Mouse (Mus musculus): Measurements from ENCODE around the gene Fbxl17. TPM values are rescaled to one million over a fixed set of nuclear protein-coding genes. Genes with fewer than 3 reads are reported as not detected.

Fbxl17 gene
- total and polyA plus RNA-seq, 2 experiments from 2014 or later: 13.1 to 22.3 TPM

DNA sequence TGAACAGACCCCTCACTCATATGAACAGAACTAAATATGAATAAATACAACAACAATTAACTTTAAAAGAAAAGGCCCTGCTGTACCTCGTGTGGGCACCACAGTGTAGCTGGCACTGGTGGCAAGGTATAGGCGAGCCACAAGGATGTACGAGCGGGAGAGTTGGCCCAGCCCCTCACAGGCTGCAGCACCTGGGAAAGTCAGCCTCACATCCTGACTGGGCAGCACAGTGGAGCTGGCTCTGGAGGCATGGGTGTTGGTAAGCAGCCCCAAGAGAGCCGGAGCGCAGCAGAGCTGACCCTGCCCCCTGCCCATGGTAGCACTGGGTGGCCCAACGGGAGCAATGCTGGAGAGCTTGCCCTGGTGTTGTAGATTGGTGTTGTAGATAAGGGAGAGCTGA, 135.2 kb downstream of the Fbxl17 start:
- 91% methylated on average over 7 of the region's 7 CpGs for WGBS

DNA sequence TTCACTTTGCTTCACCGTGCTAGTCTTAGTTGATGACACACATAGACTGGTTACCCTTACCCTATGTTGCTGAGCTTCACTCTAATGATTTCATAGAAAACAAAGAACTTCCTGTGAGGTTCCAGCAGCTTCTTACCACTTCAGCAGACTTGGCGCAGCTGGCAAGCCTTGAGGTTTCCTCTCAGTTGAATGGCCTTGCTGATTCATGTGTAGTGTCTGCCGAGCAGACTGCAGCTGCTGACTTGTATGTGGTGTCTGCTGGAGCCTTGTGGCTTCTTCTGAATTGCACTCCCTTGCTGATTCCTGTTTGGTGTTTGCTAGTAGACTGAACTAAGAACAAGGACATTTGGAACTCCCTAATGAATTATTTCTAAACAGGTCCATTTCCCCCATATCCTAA, 137.6 kb downstream of the Fbxl17 start:
- H3K27ac ChIP-seq: no peak overlapping the region
- DNase-seq (ENCODE audit: low spot score) (peak; percentile 32), ATAC-seq (0 out of 2 replicates have a peak, but pooled peaks have one; percentile 21)
- H3K27me3 ChIP-seq (ENCODE audit: insufficient read depth, low read length): no peaks in the 10 kb centered on the region
- no peak for TF ChIP-seq CTCF (IDR thresholded peaks at IDR 0.05; ENCODE audit: low read depth)
- WGBS: 68% methylated on average over 3 of the region's 3 CpGs
- no peaks in the 10 kb centered on the region for H3K4me1 ChIP-seq (ENCODE audit: insufficient read depth, low read length)
- H3K4me2 ChIP-seq (ENCODE audit: low read depth, low read length): no peak overlapping the region
- H3K4me3 ChIP-seq (ENCODE audit: low read length): no peak overlapping the region
- no peaks in the 10 kb centered on the region for H3K36me3 ChIP-seq (ENCODE audit: insufficient read depth, low read length)
- no peaks in the 10 kb centered on the region for H3K9me3 ChIP-seq (ENCODE audit: low read length)
- no peak overlapping the region for H3K9ac ChIP-seq (replicated peaks; ENCODE audit: low read length)

More for the DNA sequence above, 135.2 kb downstream of the Fbxl17 start:
- ATAC-seq (no peak), DNase-seq (ENCODE audit: low spot score) (no peak)
- no peaks in the 10 kb centered on the region for H3K27me3 ChIP-seq (ENCODE audit: insufficient read depth, low read length)
- no peak for TF ChIP-seq CTCF (IDR thresholded peaks at IDR 0.05; ENCODE audit: low read depth)
- H3K9me3 ChIP-seq (ENCODE audit: low read length): no peaks in the 10 kb centered on the region
- H3K4me1 ChIP-seq (ENCODE audit: insufficient read depth, low read length): no peaks in the 10 kb centered on the region
- H3K4me3 ChIP-seq (ENCODE audit: low read length): no peak overlapping the region
- no peak overlapping the region for H3K27ac ChIP-seq
- H3K4me2 ChIP-seq (ENCODE audit: low read depth, low read length): no peak overlapping the region
- no peaks in the 10 kb centered on the region for H3K36me3 ChIP-seq (ENCODE audit: insufficient read depth, low read length)
- H3K9ac ChIP-seq (replicated peaks; ENCODE audit: low read length): no peak overlapping the region

DNA sequence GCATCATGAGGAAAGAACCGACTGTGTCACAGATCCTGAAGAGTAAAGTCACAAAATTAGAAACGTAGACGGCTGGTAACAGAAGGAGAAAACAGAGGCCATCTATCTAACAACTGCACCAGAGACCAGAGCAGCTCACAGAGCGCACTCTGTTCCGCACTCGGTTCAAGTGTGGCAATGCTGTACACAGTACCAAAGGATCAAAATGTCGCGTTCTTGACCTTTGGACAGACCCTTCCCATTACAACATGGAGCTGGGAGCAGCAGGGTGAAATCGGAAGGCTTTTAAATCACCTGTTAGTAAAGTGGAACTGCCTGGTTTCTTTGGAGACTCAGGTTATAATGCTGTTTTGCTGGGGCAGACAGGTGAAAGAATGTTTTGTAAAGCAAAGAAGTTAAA, 138.1 kb downstream of the Fbxl17 start:
- 94% methylated on average over 9 of the region's 9 CpGs for WGBS
- no peak overlapping the region for H3K9ac ChIP-seq (replicated peaks; ENCODE audit: low read length)
- no peaks in the 10 kb centered on the region for H3K36me3 ChIP-seq (ENCODE audit: insufficient read depth, low read length)
- no peak overlapping the region for H3K4me2 ChIP-seq (ENCODE audit: low read depth, low read length)
- H3K9me3 ChIP-seq (ENCODE audit: low read length): no peaks in the 10 kb centered on the region
- no peak overlapping the region for H3K27ac ChIP-seq
- DNase-seq (ENCODE audit: low spot score): no peak
- no peak overlapping the region for H3K4me3 ChIP-seq (ENCODE audit: low read length)
- no peaks in the 10 kb centered on the region for H3K4me1 ChIP-seq (ENCODE audit: insufficient read depth, low read length)
- TF ChIP-seq CTCF (IDR thresholded peaks at IDR 0.05; ENCODE audit: low read depth): no peak
- no peaks in the 10 kb centered on the region for H3K27me3 ChIP-seq (ENCODE audit: insufficient read depth, low read length)
- no peak for ATAC-seq

DNA sequence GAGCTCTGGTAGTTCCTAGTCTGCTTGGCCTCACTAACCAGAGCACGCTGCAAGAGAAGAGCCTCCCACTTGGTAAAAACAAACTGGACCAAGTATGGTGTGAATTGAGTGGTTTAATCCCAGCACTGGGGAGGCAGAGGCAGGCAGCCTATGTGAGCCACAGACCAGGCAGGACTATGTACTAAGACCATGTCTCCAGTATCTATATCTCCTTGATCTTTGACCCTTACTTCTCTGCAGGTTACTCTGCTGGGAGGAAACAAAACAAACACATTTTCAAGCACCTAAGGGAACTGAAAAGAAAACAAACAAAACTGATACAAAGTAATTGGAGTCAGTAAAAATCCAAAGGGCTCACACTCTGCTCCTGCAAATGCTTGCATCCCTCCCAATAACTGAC, 141.0 kb downstream of the Fbxl17 start:
- H3K36me3 ChIP-seq (ENCODE audit: insufficient read depth, low read length): no peaks in the 10 kb centered on the region
- no peak overlapping the region for H3K27ac ChIP-seq
- no peaks in the 10 kb centered on the region for H3K27me3 ChIP-seq (ENCODE audit: insufficient read depth, low read length)
- TF ChIP-seq CTCF (IDR thresholded peaks at IDR 0.05; ENCODE audit: low read depth): no peak
- WGBS: 59% methylated on average over 1 of the region's 1 CpGs
- no peak overlapping the region for H3K4me3 ChIP-seq (ENCODE audit: low read length)
- ATAC-seq (no peak), DNase-seq (ENCODE audit: low spot score) (no peak)
- H3K4me1 ChIP-seq (ENCODE audit: insufficient read depth, low read length): no peaks in the 10 kb centered on the region
- H3K4me2 ChIP-seq (ENCODE audit: low read depth, low read length): no peak overlapping the region
- H3K9ac ChIP-seq (replicated peaks; ENCODE audit: low read length): no peak overlapping the region
- no peaks in the 10 kb centered on the region for H3K9me3 ChIP-seq (ENCODE audit: low read length)

DNA sequence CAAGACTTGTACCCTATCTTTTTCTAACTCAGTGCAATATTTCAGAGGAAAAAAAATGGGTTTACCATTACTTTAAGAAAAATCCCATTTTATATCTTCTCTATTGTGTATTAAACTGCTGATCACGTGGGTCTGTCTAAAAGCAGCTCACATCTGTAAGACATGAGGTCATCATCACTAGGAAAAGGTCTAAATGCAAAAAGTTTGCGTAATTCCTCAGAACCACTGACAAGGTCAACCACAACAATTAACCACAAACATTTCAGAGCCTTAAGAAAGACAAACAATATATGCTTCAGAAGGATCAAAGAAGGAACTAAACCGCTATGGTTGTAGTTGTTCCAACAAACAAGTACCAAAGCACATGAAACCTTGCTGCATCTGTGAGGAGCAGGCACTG, 143.6 kb downstream of the Fbxl17 start:
- DNase-seq (ENCODE audit: low spot score): no peak
- H3K36me3 ChIP-seq (ENCODE audit: insufficient read depth, low read length): no peaks in the 10 kb centered on the region
- WGBS: 88% methylated on average over 3 of the region's 3 CpGs
- no peak for TF ChIP-seq CTCF (IDR thresholded peaks at IDR 0.05; ENCODE audit: low read depth)
- no peaks in the 10 kb centered on the region for H3K27me3 ChIP-seq (ENCODE audit: insufficient read depth, low read length)
- ATAC-seq: no peak
- no peaks in the 10 kb centered on the region for H3K9me3 ChIP-seq (ENCODE audit: low read length)
- no peak overlapping the region for H3K4me2 ChIP-seq (ENCODE audit: low read depth, low read length)
- H3K27ac ChIP-seq: no peak overlapping the region
- no peak overlapping the region for H3K9ac ChIP-seq (replicated peaks; ENCODE audit: low read length)
- H3K4me1 ChIP-seq (ENCODE audit: insufficient read depth, low read length): no peaks in the 10 kb centered on the region
- H3K4me3 ChIP-seq (ENCODE audit: low read length): no peak overlapping the region

DNA sequence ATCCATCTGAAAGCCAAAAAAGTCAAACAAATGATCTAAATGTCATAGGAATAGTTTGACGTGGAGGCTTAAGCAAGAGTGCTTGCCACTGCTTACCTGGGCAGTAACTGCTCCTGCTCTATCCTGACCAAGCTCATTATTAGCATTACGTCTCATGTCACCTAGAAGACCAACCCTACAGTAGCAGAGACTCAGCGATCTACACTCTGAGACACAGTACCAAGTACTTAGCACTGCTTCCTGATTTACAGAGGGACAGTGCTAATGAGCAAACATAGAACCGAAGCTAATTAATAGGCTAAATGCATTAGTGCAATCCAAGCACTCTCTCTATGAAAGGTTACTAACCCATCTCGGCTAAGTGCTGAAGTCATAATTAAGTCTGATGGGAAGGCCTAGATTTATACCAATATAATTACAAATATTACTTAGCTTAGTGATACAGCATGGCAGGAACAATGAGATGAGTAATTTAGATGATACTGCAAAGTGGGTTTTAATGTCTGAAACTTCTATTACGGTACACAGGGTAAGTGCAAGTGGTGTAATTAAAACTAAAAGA, 147.1 kb downstream of the Fbxl17 start:
- 86% methylated on average over 6 of the region's 6 CpGs for WGBS
- Histone ChIP-seq H3K27me3 (ENCODE audit: insufficient read depth, low read length) (no peaks in the 10 kb centered on the region), H3K9ac (replicated peaks; ENCODE audit: low read length) (no peak overlapping the region), H3K4me1 (ENCODE audit: insufficient read depth, low read length) (no peaks in the 10 kb centered on the region), H3K27ac (no peak overlapping the region), H3K9me3 (ENCODE audit: low read length) (no peaks in the 10 kb centered on the region), H3K4me3 (ENCODE audit: low read length) (no peak overlapping the region), H3K36me3 (ENCODE audit: insufficient read depth, low read length) (no peaks in the 10 kb centered on the region), H3K4me2 (ENCODE audit: low read depth, low read length) (no peak overlapping the region)
- TF ChIP-seq CTCF (IDR thresholded peaks at IDR 0.05; ENCODE audit: low read depth): no peak
- DNase-seq (ENCODE audit: low spot score): no peak
- no peak for ATAC-seq

DNA sequence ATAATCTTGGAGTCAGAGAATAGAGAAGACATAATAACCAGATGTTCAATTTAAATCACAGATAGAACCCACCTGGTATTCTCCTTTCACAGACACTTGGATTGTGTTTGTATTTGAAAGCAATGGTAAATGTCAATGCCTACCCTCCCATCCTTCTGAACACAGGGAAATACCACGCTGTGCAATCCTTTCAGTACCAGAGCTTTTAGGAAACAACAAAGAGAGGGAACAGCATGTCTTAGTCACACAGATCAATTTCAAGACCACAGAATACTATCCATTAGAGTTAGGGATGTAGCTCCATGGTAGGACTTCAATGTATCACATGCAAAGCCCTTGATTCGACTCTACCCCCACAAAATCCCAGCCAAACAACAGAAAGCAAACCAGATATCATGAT, 148.1 kb downstream of the Fbxl17 start:
- 50% methylated on average over 2 of the region's 2 CpGs for WGBS

More for the DNA sequence above, 148.1 kb downstream of the Fbxl17 start:
- Histone ChIP-seq H3K27ac (no peak overlapping the region), H3K9ac (replicated peaks; ENCODE audit: low read length) (no peak overlapping the region), H3K36me3 (ENCODE audit: insufficient read depth, low read length) (no peaks in the 10 kb centered on the region), H3K9me3 (ENCODE audit: low read length) (no peaks in the 10 kb centered on the region), H3K4me1 (ENCODE audit: insufficient read depth, low read length) (no peaks in the 10 kb centered on the region), H3K27me3 (ENCODE audit: insufficient read depth, low read length) (no peaks in the 10 kb centered on the region), H3K4me2 (ENCODE audit: low read depth, low read length) (no peak overlapping the region), H3K4me3 (ENCODE audit: low read length) (no peak overlapping the region)
- DNase-seq (ENCODE audit: low spot score): no peak
- no peak for ATAC-seq
- TF ChIP-seq CTCF (IDR thresholded peaks at IDR 0.05; ENCODE audit: low read depth): no peak
